In the genomic region with DNA sequence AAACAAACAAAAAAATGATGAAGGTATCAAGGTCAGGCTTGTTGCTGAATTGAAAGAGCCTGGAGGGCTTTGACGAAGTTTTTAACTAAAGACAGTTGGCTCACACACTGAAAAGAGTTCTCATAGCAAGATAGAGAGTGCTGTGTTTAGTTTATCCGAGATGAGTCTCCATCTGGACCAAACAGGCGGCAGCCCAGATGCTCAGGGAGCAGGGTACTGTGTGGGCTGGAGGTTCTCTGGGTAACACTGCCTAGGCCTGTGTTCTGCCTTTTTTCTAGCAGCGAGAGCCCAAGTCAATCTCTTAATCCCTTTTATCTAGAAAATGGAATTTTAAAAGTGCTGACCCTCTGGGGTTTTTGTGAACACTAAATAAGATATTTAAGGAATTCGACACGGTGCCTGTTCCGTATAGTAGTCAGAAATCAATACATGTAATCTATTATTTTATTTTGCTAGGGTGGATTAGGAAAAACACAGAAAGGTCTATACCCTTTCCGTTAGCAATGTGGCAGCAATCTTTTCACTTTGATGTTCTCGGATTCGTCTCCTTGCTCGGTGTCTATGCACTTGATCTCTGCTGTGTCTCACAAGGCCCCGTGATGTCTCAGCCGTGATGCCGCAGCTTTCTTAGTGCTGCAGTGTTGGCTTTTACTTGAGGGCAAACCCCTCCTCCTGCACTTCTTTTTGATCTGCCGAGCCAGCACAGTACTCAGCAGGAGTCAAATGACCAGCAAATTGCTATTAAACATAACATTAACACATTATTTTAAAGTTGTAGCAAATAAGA, we compare ENCODE assay signal across 22 mouse cellular contexts. TPM values are rescaled to one million over a fixed set of nuclear protein-coding genes. Genes with fewer than 3 reads are reported as not detected.
DNase-seq lines count a peak whose midpoint lies in the region; ATAC-seq and TF ChIP-seq lines count a peak whose summit lies in the region.
"Had no signal": no experiment of that assay in that cellular context is flagged by ENCODE, and none has a peak within 500 bp of the region (broad histone marks: within the 10 kb centered on the region; RNA-seq: fewer than 3 reads in every experiment).

No protein-coding gene starts in this region.

- no peak for ATAC-seq in midbrain, postnatal 0 days (ENCODE audit: low FRiP score)
- ATAC-seq in midbrain, embryonic 16.5 days, result peak; percentile 66
- ATAC-seq: intestine, embryonic 15.5 days; liver, postnatal 0 days had no signal

- H3K36me3 ChIP-seq in midbrain, embryonic 10.5 days, result no peaks in the 10 kb centered on the region
- no peaks in the 10 kb centered on the region for H3K36me3 ChIP-seq in midbrain, postnatal 0 days (ENCODE audit: insufficient read depth, low read length)
- H3K36me3 ChIP-seq in midbrain, embryonic 16.5 days (ENCODE audit: control insufficient read depth, insufficient read depth, low read length), result no peaks in the 10 kb centered on the region
- H3K36me3 ChIP-seq: heart, embryonic 13.5 days; intestine, embryonic 15.5 days had no signal

- H3K9ac ChIP-seq in midbrain, postnatal 0 days (replicated peaks; ENCODE audit: low read length, poor library complexity, severe bottlenecking), result no peak overlapping the region
- H3K9ac ChIP-seq in midbrain, embryonic 16.5 days (ENCODE audit: low read depth, low read length), result no peak overlapping the region
- H3K9ac ChIP-seq: heart, embryonic 13.5 days; intestine, embryonic 15.5 days; liver, postnatal 0 days had no signal

- peaks cover 82% of the 10 kb centered on the region for H3K27me3 ChIP-seq in midbrain, embryonic 10.5 days (ENCODE audit: low read depth, poor library complexity, severe bottlenecking)
- peaks cover 29% of the 10 kb centered on the region for H3K27me3 ChIP-seq in midbrain, postnatal 0 days (ENCODE audit: insufficient read depth, low read length)
- peaks cover 10% of the 10 kb centered on the region for H3K27me3 ChIP-seq in midbrain, embryonic 16.5 days (ENCODE audit: control insufficient read depth, insufficient read depth, low read depth, low read length)
- H3K27me3 ChIP-seq: CH12.LX; heart, embryonic 13.5 days; intestine, embryonic 15.5 days had no signal

- no peak for TF ChIP-seq CTCF in midbrain, postnatal 0 days (IDR thresholded peaks at IDR 0.05)

- peak; percentile 51 for DNase-seq in embryo, embryonic 10 days (ENCODE audit: low spot score)
- no peak for DNase-seq in embryo, embryonic 9.5 days (ENCODE audit: extremely low spot score)
- peak; percentile 26 for DNase-seq in midbrain, embryonic 10.5 days (ENCODE audit: low spot score)
- DNase-seq in midbrain, postnatal 0 days (ENCODE audit: low spot score), result no peak
- DNase-seq in layer of hippocampus, adult 9-11 months, result peak; percentile 81
- DNase-seq in lung, postnatal 4 days, result no peak
- no peak for DNase-seq in kidney, postnatal 10 days
- DNase-seq: cerebellum, adult 8-10 months; gastrocnemius, postnatal 36 days; liver, postnatal 0 days; lung, postnatal 36 days; thymus, postnatal 25 days had no signal

- H3K4me3 ChIP-seq in midbrain, embryonic 10.5 days, result no peak overlapping the region
- no peak overlapping the region for H3K4me3 ChIP-seq in midbrain, postnatal 0 days (ENCODE audit: low read depth, low read length)
- H3K4me3 ChIP-seq in midbrain, embryonic 16.5 days (ENCODE audit: low read depth, low read length), result no peak overlapping the region
- H3K4me3 ChIP-seq: heart, embryonic 13.5 days; intestine, embryonic 15.5 days had no signal

- 37% methylated on average over 15 of the region's 15 CpGs for WGBS in midbrain, embryonic 10.5 days
- WGBS in midbrain, postnatal 0 days, result 20% methylated on average over 15 of the region's 15 CpGs
- WGBS in midbrain, embryonic 16.5 days, result 19% methylated on average over 15 of the region's 15 CpGs

- H3K27ac ChIP-seq in midbrain, embryonic 10.5 days (replicated peaks), result no peak overlapping the region
- no peak overlapping the region for H3K27ac ChIP-seq in midbrain, postnatal 0 days (ENCODE audit: low read depth, low read length)
- no peak overlapping the region for H3K27ac ChIP-seq in midbrain, embryonic 16.5 days (ENCODE audit: low read length)
- H3K27ac ChIP-seq: heart, embryonic 13.5 days; intestine, embryonic 15.5 days; stomach, postnatal 0 days had no signal

- no peaks in the 10 kb centered on the region for H3K9me3 ChIP-seq in midbrain, embryonic 10.5 days (replicated peaks)
- no peaks in the 10 kb centered on the region for H3K9me3 ChIP-seq in midbrain, postnatal 0 days (ENCODE audit: low read length)
- no peaks in the 10 kb centered on the region for H3K9me3 ChIP-seq in midbrain, embryonic 16.5 days (replicated peaks; ENCODE audit: control insufficient read depth, low read length, poor library complexity, severe bottlenecking)
- H3K9me3 ChIP-seq: heart, embryonic 13.5 days; intestine, embryonic 15.5 days had no signal

- peaks cover 7% of the 10 kb centered on the region for H3K4me1 ChIP-seq in midbrain, embryonic 10.5 days
- H3K4me1 ChIP-seq in midbrain, postnatal 0 days (ENCODE audit: insufficient read depth, low read length), result no peaks in the 10 kb centered on the region
- H3K4me1 ChIP-seq in midbrain, embryonic 16.5 days (ENCODE audit: control insufficient read depth, insufficient read depth, low read length), result peaks cover 4% of the 10 kb centered on the region; the same call in 1 of the 2 replicates
- H3K4me1 ChIP-seq: heart, embryonic 13.5 days; intestine, embryonic 15.5 days had no signal

- H3K4me2 ChIP-seq in midbrain, postnatal 0 days (ENCODE audit: low read depth, low read length, poor library complexity, severe bottlenecking), result no peak overlapping the region
- H3K4me2 ChIP-seq in midbrain, embryonic 16.5 days (ENCODE audit: low read length), result no peak overlapping the region
- H3K4me2 ChIP-seq: heart, embryonic 13.5 days; intestine, embryonic 15.5 days had no signal

RNA-seq across cellular contexts. Expression of gene Ccdc54, which starts 17.0 kb away (rescaled TPM):
- not detected in 2 replicates for polyA plus RNA-seq in midbrain, embryonic 10.5 days (2016; fragmentation: Nextera tagmentation; extraction: Ambion mirVana)
- not detected in 2 replicates for total RNA-seq in midbrain, postnatal 0 days (2014; rRNA removed)
- polyA plus RNA-seq in midbrain, postnatal 0 days (2015; fragmentation: Nextera tagmentation; extraction: Ambion mirVana), result not detected in 2 replicates
- polyA plus RNA-seq in midbrain, embryonic 16.5 days (2015; fragmentation: Nextera tagmentation; extraction: Ambion mirVana), result not detected in 2 replicates
- total RNA-seq: CH12.LX; gastrocnemius, postnatal 36 days; hematopoietic stem cell, adult 5-6 weeks had no signal
- polyA plus RNA-seq: embryonic facial prominence, embryonic 11.5 days; heart, embryonic 13.5 days; intestine, embryonic 15.5 days; large intestine, adult 2 months; limb, embryonic 14.5 days; liver, postnatal 0 days; small intestine, adult 2 months; stomach, postnatal 0 days had no signal

Comparison
In these comparisons a context has a peak if more than half of its experiments do, and no peak if none do; other contexts are left out.
1. DNase-seq: peak in embryo, embryonic 10 days (single experiment), midbrain, embryonic 10.5 days (single experiment) and layer of hippocampus, adult 9-11 months (single experiment); none in embryo, embryonic 9.5 days (single experiment), midbrain, postnatal 0 days (single experiment), lung, postnatal 4 days (0 of 2) and kidney, postnatal 10 days (single experiment).